Mouse (Mus musculus) stomach, embryonic 14.5 days (tissue): Measurements from ENCODE around the gene Gm20481. TPM values are rescaled to one million over a fixed set of nuclear protein-coding genes. Genes with fewer than 3 reads are reported as not detected.
"Not testable (repeated sequence)": the region's sequence is repeated elsewhere in the genome, so short reads cannot be mapped to it uniquely, and the experiment has no call there.

Experiments used
- ATAC-seq: fragments of 200-750 bp; cut with Nextera tagmentation; 2 replicates; pipeline ENCODE4 v1.8.0; 2017; ENCODE audit warnings: low read depth, moderate TSS enrichment; ENCODE audit not compliant: insufficient number of reproducible peaks, insufficient read depth, low FRiP score
- H3K27ac ChIP-seq: fragments of 300-500 bp; sonication (generic); 2 replicates; pipeline ENCODE4 v1.5.1; 2014; ENCODE audit warnings: mild to moderate bottlenecking, low read length, moderate library complexity, mixed read lengths
- H3K27me3 ChIP-seq: fragments of 300-500 bp; sonication (generic); 2 replicates; pipeline ENCODE4 v1.6.1; 2014; ENCODE audit warnings: low read length, control low read depth, mixed read lengths; ENCODE audit not compliant: control insufficient read depth, insufficient read depth
- H3K36me3 ChIP-seq: fragments of 300-500 bp; sonication (generic); 2 replicates; pipeline ENCODE4 v1.6.1; 2014; ENCODE audit warnings: mild to moderate bottlenecking, control low read depth, low read length, moderate library complexity, mixed read lengths; ENCODE audit not compliant: control insufficient read depth, insufficient read depth
- H3K4me1 ChIP-seq: fragments of 300-500 bp; sonication (generic); 2 replicates; pipeline ENCODE4 v1.6.1; 2014; ENCODE audit warnings: low read length, control low read depth, mixed read lengths; ENCODE audit not compliant: control insufficient read depth, insufficient read depth
- H3K4me2 ChIP-seq: fragments of 300-500 bp; sonication (generic); replicated peaks from 2 replicates; pipeline ENCODE4 v1.6.1; 2014; ENCODE audit warnings: low read depth, low read length, control low read depth
- H3K4me3 ChIP-seq: fragments of 300-500 bp; sonication (generic); 2 replicates; pipeline ENCODE4 v1.5.1; 2014; ENCODE audit warnings: low read depth, low read length, control low read depth
- H3K9ac ChIP-seq: fragments of 300-500 bp; sonication (generic); replicated peaks from 2 replicates; pipeline ENCODE4 v1.6.1; 2014; ENCODE audit warnings: low read depth, mild to moderate bottlenecking, control low read depth, low read length, moderate library complexity, mixed read lengths
- H3K9me3 ChIP-seq: fragments of 300-500 bp; sonication (generic); 2 replicates; pipeline ENCODE4 v1.6.1; 2016; ENCODE audit warnings: low read depth, low read length, control low read depth; ENCODE audit not compliant: control insufficient read depth
- WGBS: fragments of 180-500 bp; shearing (Covaris S2); extraction: QIAGEN DNeasy Blood & Tissue Kit; methylation state at CpG from one replicate; pipeline ENCODE4 v1.1.7; 2014; 5-methylcytosine and 5-hydroxymethylcytosine counted together
- polyA plus RNA-seq: library from polyadenylated mRNA; unstranded; fragments of >200 nt; fragmentation: Nextera tagmentation; extraction: Ambion mirVana; gene quantifications from 2 replicates; pipeline ENCODE4 v1.2.1, GENCODE M21; 2014

The Gm20481 gene
- polyA plus RNA-seq, 1 experiment from 2014 or later: not detected

DNA sequence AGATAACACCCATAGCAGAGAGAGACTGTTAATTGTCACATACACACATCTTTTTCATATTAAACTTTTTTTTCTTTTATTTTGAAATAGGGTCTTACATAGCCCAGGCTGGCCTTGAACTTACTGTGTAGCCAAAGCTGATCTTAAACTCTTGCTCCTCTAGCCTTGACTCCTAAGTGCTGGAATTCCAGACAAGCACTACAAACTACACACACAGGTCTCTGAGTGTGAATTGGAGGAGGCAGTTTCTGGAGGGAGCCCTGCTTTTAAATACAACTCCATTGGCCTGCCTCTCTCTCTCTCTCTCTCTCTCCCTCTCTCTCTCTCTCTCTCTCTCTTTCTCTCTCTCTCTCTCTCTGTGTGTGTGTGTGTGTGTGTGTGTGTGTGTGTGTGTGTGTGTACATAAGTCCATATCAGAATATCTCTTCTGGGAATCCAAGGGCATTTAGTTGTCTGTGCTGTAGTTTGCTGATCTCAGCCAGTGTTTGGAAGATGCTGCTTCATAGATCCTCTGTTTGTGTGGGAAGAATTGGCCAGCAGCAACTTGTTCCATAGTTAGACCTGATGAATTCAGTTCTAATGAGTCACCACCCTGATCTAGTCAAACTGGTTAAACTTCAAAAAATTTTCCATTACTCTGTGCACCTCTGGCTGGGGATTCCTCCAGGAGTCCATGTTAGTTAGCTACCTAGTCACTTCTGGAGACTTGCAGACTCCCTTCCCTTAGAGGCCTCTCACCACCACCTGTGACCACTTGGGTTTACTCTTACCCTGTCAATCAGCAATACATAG, 8.8 kb upstream of the Gm20481 start:
- H3K36me3 ChIP-seq: no peaks in the 10 kb centered on the region

DNA sequence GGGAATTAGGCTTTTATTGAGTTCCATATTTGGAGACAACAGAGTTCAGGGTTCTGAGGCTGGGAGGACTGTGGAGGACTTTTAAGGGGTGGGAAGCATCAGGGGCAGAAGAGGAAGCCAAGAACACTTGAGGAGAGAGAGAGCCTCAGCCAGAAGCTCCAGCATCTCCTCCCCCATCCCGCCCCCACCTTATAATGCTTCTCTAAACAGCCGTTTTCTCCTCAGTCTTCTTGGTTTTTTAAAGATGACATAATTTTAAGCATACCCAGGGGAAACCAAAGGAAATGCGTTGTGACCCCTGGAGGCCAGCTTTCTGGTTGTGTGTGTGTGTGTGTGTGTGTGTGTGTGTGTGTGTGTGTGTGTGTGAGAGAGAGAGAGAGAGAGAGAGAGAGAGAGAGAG, 7.6 kb upstream of the Gm20481 start:
- no peaks in the 10 kb centered on the region for H3K9me3 ChIP-seq
- H3K4me3 ChIP-seq: no peak overlapping the region
- H3K36me3 ChIP-seq: no peaks in the 10 kb centered on the region
- ATAC-seq: no peak
- 11% methylated on average over 3 of the region's 3 CpGs for WGBS
- no peak overlapping the region for H3K9ac ChIP-seq
- H3K27me3 ChIP-seq: no peaks in the 10 kb centered on the region
- H3K4me1 ChIP-seq: peaks cover 14% of the 10 kb centered on the region; the same call in 1 of the 2 replicates
- no peak overlapping the region; the same call in 1 of the 2 replicates for H3K4me2 ChIP-seq
- H3K27ac ChIP-seq: peak overlapping the region; percentile 36; the same call in 1 of the 2 replicates

More for the DNA sequence above, 8.8 kb upstream of the Gm20481 start:
- no peak for ATAC-seq
- H3K4me2 ChIP-seq: peak overlapping the region; percentile 69; the same call in 1 of the 2 replicates
- H3K4me1 ChIP-seq: peaks cover 14% of the 10 kb centered on the region; the same call in 1 of the 2 replicates
- H3K4me3 ChIP-seq: no peak overlapping the region
- H3K27me3 ChIP-seq: no peaks in the 10 kb centered on the region
- peak overlapping the region; percentile 39; the same call in 1 of the 2 replicates for H3K27ac ChIP-seq
- no peak overlapping the region for H3K9ac ChIP-seq
- H3K9me3 ChIP-seq: no peaks in the 10 kb centered on the region

DNA sequence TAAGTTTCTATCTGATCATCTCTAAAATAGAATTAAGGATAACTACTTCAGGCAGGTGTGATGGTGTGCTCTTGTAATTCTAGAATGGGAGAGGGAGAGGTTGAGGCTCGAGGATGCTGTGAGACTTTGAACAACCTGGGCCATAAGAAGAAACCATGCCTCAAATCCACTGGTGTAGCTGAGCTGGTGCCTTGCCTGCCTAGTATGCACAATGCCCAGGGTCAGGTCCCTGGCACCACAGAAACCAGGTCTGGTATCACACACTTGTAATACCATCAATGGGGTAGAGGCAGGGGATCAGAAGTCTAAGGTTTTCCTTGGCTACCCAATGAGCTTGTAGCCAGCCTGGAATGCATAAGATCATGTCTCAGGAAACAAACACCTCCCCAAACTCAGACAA, 6.9 kb upstream of the Gm20481 start:
- Histone ChIP-seq H3K4me1 (peaks cover 14% of the 10 kb centered on the region; the same call in 1 of the 2 replicates), H3K36me3 (no peaks in the 10 kb centered on the region), H3K4me2 (no peak overlapping the region), H3K9ac (no peak overlapping the region), H3K27ac (no peak overlapping the region; the same call in 1 of the 2 replicates), H3K4me3 (no peak overlapping the region), H3K9me3 (no peaks in the 10 kb centered on the region), H3K27me3 (0 out of 2 replicates have a peak, but pooled peaks cover 2% of the 10 kb centered on the region)
- 68% methylated on average over 1 of the region's 1 CpGs for WGBS
- ATAC-seq: no peak

DNA sequence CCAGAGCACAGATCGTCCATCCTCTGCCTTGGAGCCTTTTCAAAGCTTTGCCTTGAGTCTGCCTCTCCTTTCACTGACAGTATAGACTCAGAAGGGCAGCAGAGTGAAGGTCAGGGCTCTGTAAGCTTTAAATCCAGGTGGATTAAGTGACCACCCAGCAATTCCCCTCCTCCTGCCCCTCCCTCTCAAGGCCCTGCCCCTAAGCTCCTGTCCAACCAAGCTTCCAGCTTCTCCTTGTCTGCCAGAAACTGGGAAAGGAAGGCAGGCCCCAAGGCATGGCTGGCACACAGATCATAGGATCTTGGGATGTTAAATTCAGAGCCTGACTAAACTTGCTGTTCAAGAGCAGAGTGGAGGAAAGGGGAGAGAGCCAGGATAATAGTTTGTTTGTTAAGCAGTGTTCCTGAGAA, 5.1 kb upstream of the Gm20481 start:
- H3K36me3 ChIP-seq: no peaks in the 10 kb centered on the region
- peaks cover 11% of the 10 kb centered on the region for H3K27me3 ChIP-seq
- no peaks in the 10 kb centered on the region for H3K9me3 ChIP-seq
- H3K9ac ChIP-seq: no peak overlapping the region
- H3K4me1 ChIP-seq: peaks cover 14% of the 10 kb centered on the region; the same call in 1 of the 2 replicates
- WGBS: 7% methylated on average over 1 of the region's 1 CpGs
- ATAC-seq: no peak
- peak overlapping the region; percentile 44; the same call in 1 of the 2 replicates for H3K27ac ChIP-seq
- H3K4me3 ChIP-seq: no peak overlapping the region
- H3K4me2 ChIP-seq: no peak overlapping the region

DNA sequence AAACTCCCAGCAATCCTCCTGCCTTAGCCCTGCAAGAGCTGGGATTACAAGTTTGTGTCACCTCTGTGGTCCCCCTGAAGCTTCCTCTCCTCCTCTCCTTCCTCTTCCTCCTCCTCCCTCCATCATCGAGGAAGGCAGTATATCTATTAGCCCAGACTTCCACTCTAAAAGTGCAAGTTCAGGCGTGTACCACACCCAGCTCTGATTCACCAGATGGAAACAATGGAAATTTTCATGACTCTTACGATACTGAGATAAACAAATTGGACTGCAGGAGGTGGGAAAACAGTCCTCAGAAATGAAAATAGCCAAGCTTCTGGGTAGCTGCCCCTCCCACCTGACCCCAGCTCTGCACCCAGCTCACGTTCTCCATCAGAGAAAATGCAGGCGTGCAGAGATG, 4.1 kb upstream of the Gm20481 start:
- no peak overlapping the region for H3K9ac ChIP-seq
- H3K4me1 ChIP-seq: peaks cover 8% of the 10 kb centered on the region; the same call in 1 of the 2 replicates
- H3K9me3 ChIP-seq: no peaks in the 10 kb centered on the region
- 60% methylated on average over 5 of the region's 5 CpGs for WGBS
- no peak overlapping the region for H3K4me3 ChIP-seq
- H3K27ac ChIP-seq: no peak overlapping the region
- no peak for ATAC-seq
- H3K27me3 ChIP-seq: peaks cover 11% of the 10 kb centered on the region
- H3K36me3 ChIP-seq: no peaks in the 10 kb centered on the region
- no peak overlapping the region for H3K4me2 ChIP-seq

DNA sequence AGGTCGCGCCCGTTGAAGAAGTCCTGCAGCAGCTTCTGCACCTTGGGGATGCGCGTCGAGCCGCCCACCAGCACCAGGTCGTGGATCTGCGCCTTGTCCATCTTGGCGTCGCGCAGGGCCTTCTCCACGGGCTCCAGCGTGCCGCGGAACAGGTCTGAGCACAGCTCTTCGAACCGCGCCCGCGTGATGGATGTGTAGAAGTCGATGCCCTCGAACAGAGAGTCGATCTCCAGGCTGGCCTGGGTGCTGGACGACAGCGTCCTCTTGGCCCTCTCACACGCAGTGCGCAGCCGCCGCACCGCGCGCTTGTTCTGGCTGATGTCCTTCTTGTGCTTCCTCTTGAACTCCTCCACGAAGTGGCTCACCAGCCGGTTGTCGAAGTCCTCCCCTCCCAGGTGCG, 1.1 kb downstream of the Gm20481 start:
- ATAC-seq, H3K9ac ChIP-seq, H3K4me1 ChIP-seq, H3K4me3 ChIP-seq, H3K9me3 ChIP-seq, H3K4me2 ChIP-seq, H3K27ac ChIP-seq, H3K36me3 ChIP-seq: not testable (repeated sequence)
- 35% methylated on average over 6 of the region's 37 CpGs for WGBS
- peaks cover 11% of the 10 kb centered on the region for H3K27me3 ChIP-seq

DNA sequence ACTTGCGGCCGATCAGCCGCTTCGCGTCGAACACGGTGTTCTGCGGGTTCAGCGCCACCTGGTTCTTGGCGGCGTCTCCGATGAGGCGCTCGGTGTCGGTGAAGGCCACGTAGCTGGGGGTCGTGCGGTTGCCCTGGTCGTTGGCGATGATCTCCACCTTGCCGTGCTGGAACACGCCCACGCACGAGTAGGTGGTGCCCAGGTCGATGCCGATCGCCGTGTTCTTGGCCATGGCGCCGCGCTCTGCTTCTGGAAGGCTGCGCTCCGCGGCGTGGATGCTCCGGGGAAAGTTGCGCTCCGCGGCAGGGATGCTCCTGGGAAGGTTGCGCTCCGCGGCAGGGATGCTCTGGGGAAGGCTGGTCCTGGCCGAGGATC, 2.0 kb downstream of the Gm20481 start:
- not testable (repeated sequence) for H3K9me3 ChIP-seq, ATAC-seq, H3K36me3 ChIP-seq, H3K9ac ChIP-seq, H3K4me1 ChIP-seq, H3K27ac ChIP-seq
- Histone ChIP-seq H3K27me3 (peaks cover 11% of the 10 kb centered on the region), H3K4me2 (peak overlapping the region; percentile 52), H3K4me3 (peak overlapping the region; percentile 26; the same call in 1 of the 2 replicates)
- 1% methylated on average over 13 of the region's 43 CpGs for WGBS

DNA sequence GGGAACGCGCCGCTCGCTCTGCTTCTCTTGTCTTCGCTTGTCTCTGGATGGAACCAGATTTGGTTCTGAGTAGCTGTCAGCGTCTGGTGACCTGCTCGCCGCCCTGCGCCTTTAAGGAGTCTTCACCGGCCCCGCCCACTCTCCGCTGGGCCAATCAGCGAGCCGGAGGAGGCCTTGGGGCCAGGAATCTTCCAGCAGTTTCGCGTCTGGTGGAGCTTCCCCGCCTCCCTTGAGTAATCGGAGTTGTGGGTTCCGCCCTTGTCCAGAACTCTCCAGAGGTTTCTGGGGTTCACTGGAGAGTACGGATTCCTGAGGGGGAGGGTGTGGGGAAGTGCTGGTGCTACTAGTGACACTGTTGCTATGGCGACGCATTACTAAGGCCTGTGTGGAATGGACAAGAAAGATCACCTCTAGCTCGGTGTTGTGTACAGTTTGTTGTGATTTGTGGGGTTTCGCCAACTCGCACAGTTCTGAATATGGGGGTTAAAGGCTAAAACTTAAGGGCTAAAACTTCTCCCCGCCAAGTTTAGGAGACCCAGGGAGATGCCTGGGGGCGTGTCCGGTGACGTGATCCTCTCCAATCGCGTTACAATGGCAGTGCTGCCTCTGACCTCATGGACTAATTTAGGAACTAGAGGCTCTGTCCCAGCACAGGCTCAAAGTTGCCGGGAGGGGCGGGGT, 2.5 kb downstream of the Gm20481 start, which contains the start of the genes Hspa1a and Hspa1l:
TSS of gene Hspa1a (minus strand) at position 88 of the 681 bp plus-strand sequence.
TSS of gene Hspa1l (plus strand) at position 635 of the 681 bp plus-strand sequence.
- not testable (repeated sequence) for H3K36me3 ChIP-seq, H3K27ac ChIP-seq, H3K4me1 ChIP-seq, H3K9me3 ChIP-seq, H3K9ac ChIP-seq
- H3K27me3 ChIP-seq: peaks cover 11% of the 10 kb centered on the region
- ATAC-seq: peak; percentile 93
- H3K4me3 ChIP-seq: peak within 1 kb of the TSS; percentile 26
- under 1% methylated on average over 29 of the region's 33 CpGs for WGBS
- peak within 1 kb of the TSS; percentile 52 for H3K4me2 ChIP-seq
